22 mouse cellular contexts compared by ENCODE assay signal in the genomic region with DNA sequence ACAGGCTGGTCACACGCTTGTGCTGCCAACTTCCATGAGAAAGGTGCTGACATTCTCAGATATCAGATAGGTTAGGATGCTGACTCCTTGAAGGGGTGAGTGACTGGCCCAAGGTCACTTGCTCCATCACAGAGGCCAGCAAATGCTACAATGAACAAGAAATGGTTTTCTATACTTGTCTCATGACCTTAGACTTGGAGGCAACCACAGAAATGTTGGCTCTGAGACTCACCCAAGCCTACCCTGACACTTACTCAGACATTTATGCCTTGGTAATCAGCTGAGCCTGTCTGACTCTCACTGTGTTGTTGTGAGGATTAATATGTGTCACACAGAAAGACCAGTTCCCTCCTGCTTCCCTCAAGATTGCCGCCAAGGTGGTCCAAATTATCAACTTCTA. TPM values are rescaled to one million over a fixed set of nuclear protein-coding genes. Genes with fewer than 3 reads are reported as not detected.
"Had no signal": no experiment of that assay in that cellular context is flagged by ENCODE, and none has a peak within 500 bp of the region (broad histone marks: within the 10 kb centered on the region; RNA-seq: fewer than 3 reads in every experiment).

No protein-coding gene starts in this region.

- H3K27me3 ChIP-seq: liver, embryonic 15.5 days; lung, embryonic 15.5 days; midbrain, embryonic 13.5 days; neural tube, embryonic 13.5 days; neural tube, embryonic 15.5 days had no signal

- H3K9me3 ChIP-seq: liver, embryonic 15.5 days; lung, embryonic 15.5 days; midbrain, embryonic 13.5 days; neural tube, embryonic 13.5 days; neural tube, embryonic 15.5 days had no signal

- H3K4me2 ChIP-seq: liver, embryonic 15.5 days; lung, embryonic 15.5 days; midbrain, embryonic 11.5 days; midbrain, embryonic 13.5 days; neural tube, embryonic 13.5 days; neural tube, embryonic 15.5 days had no signal

- H3K27ac ChIP-seq: liver, embryonic 15.5 days; lung, embryonic 15.5 days; macrophage; midbrain, embryonic 13.5 days; neural tube, embryonic 13.5 days; neural tube, embryonic 15.5 days had no signal

- H3K4me3 ChIP-seq: liver, embryonic 15.5 days; lung, embryonic 15.5 days; megakaryocyte, embryonic 14.5 days; midbrain, embryonic 13.5 days; myocyte; neural tube, embryonic 13.5 days; neural tube, embryonic 15.5 days had no signal

- ATAC-seq: liver, postnatal 0 days; lung, postnatal 0 days; midbrain, embryonic 13.5 days; midbrain, embryonic 16.5 days had no signal

- H3K9ac ChIP-seq: liver, embryonic 15.5 days; liver, postnatal 0 days; lung, embryonic 15.5 days; midbrain, embryonic 13.5 days; neural tube, embryonic 13.5 days; neural tube, embryonic 15.5 days had no signal

- H3K4me1 ChIP-seq: liver, embryonic 15.5 days; lung, embryonic 15.5 days; megakaryocyte, embryonic 14.5 days; neural tube, embryonic 13.5 days; neural tube, embryonic 15.5 days had no signal

- DNase-seq: liver, postnatal 0 days; lung, adult 2 months; lung, postnatal 14 days; lung, postnatal 36 days; right cerebral cortex, postnatal 14 days; right cerebral cortex, postnatal 4 days; spleen, adult 18-20 months; thymus, adult 18-20 months; thymus, postnatal 14 days; thymus, postnatal 36 days had no signal

- H3K36me3 ChIP-seq: liver, embryonic 15.5 days; lung, embryonic 15.5 days; neural tube, embryonic 13.5 days had no signal

RNA-seq across cellular contexts. Expression of gene Kdm4d, which starts 33.4 kb away (rescaled TPM):
- polyA plus RNA-seq: liver, embryonic 15.5 days; macrophage; myocyte; small intestine, adult 2 months had no signal
